8 mouse cellular contexts compared by ENCODE assay signal in the genomic region with DNA sequence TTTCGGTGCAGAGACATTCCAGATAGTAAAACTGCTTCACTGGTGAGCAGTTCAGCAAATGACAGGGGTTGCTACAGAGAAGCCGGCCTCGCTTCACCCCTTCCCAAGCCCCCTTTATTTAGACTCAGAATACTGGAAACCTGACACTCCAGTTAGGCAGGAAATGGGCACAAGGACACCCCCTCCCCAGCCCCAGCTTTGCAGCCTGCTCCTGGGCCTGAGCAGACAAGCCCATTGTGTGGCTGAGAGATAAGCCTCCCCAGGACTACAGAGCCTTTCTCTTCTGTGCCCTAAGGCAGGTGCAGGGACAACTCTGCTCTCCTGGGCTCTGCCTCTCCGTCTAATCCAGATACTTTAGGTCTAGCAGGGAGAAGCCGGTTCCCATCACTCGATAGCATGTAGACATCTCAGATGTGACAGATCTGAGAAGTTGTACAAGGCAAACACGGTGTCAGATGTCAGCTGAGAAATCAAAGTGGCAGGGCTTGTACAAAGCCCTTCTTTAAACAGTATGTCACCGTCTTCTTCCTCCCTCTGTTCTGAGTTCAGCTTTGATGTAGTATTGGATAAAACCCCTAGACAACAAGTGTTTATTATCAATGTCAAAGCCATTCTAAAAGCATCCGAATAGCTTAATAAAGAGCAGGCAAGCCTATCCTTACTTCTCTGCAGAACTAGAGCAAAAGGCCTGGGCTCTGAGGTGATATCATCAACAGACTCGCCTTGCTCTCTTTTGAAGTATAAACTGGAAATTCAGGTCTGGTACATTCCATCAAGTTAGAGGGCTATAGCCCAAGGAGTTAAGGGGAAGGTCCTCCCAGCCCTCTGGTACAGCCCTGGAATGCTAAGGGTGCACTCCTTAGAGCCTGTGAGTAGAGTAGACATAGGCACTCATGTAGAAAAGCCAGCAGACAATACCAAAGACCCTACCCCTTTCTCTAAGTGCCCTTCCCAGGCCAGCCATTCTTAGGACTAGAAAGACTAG. TPM values are rescaled to one million over a fixed set of nuclear protein-coding genes. Genes with fewer than 3 reads are reported as not detected.
DNase-seq lines count a peak whose midpoint lies in the region; ATAC-seq and TF ChIP-seq lines count a peak whose summit lies in the region.

No protein-coding gene starts in this region.

- peak overlapping the region; percentile 9; the same call in 1 of the 2 replicates for H3K4me2 ChIP-seq in kidney, embryonic 14.5 days (replicated peaks; ENCODE audit: low read depth, low read length)
- peak overlapping the region; percentile 17 for H3K4me2 ChIP-seq in embryonic facial prominence, embryonic 13.5 days
- no peak overlapping the region for H3K4me2 ChIP-seq in liver, embryonic 14.5 days (ENCODE audit: low read depth)
- no peak overlapping the region for H3K4me2 ChIP-seq in neural tube, embryonic 15.5 days

- H3K4me3 ChIP-seq in kidney, embryonic 14.5 days (ENCODE audit: low read length) = no peak overlapping the region
- no peak overlapping the region for H3K4me3 ChIP-seq in embryonic facial prominence, embryonic 13.5 days
- no peak overlapping the region for H3K4me3 ChIP-seq in liver, embryonic 14.5 days (ENCODE audit: insufficient read depth in 1 of 2, low read depth in 2 of 2, low read length in 2 of 2)
- H3K4me3 ChIP-seq in neural tube, embryonic 15.5 days (replicated peaks) = no peak overlapping the region

- H3K27me3 ChIP-seq in kidney, embryonic 14.5 days (ENCODE audit: control insufficient read depth, insufficient read depth, low read length) = no peaks in the 10 kb centered on the region
- no peaks in the 10 kb centered on the region for H3K27me3 ChIP-seq in embryonic facial prominence, embryonic 13.5 days
- no peaks in the 10 kb centered on the region for H3K27me3 ChIP-seq in liver, embryonic 14.5 days (ENCODE audit: control insufficient read depth, insufficient read depth, low read length)
- H3K27me3 ChIP-seq in neural tube, embryonic 15.5 days (replicated peaks) = no peaks in the 10 kb centered on the region

- H3K4me1 ChIP-seq in kidney, embryonic 14.5 days (ENCODE audit: control insufficient read depth, insufficient read depth, low read length) = peaks cover 37% of the 10 kb centered on the region
- peaks cover 56% of the 10 kb centered on the region for H3K4me1 ChIP-seq in embryonic facial prominence, embryonic 13.5 days
- peaks cover 7 to 21% of the 10 kb centered on the region in 2 experiments; a peak in 3 of 4 replicates for H3K4me1 ChIP-seq in liver, embryonic 14.5 days (replicated peaks; ENCODE audit: control insufficient read depth in 2 of 2, insufficient read depth in 2 of 2, low read length in 1 of 2)
- peaks cover 24% of the 10 kb centered on the region for H3K4me1 ChIP-seq in neural tube, embryonic 15.5 days

- H3K36me3 ChIP-seq in kidney, embryonic 14.5 days (ENCODE audit: control insufficient read depth, insufficient read depth, low read length) = peaks cover 17% of the 10 kb centered on the region; the same call in 1 of the 2 replicates
- peaks cover 35% of the 10 kb centered on the region for H3K36me3 ChIP-seq in embryonic facial prominence, embryonic 13.5 days
- no peaks in the 10 kb centered on the region for H3K36me3 ChIP-seq in liver, embryonic 14.5 days (replicated peaks; ENCODE audit: control insufficient read depth, insufficient read depth, low read depth)
- no peaks in the 10 kb centered on the region for H3K36me3 ChIP-seq in neural tube, embryonic 15.5 days

- TF ChIP-seq CTCF in liver, embryonic 14.5 days (IDR thresholded peaks at IDR 0.05; ENCODE audit: low read depth) = no peak

- WGBS in kidney, embryonic 14.5 days = 8% methylated on average over 10 of the region's 10 CpGs
- 5% methylated on average over 10 of the region's 10 CpGs for WGBS in embryonic facial prominence, embryonic 13.5 days
- WGBS in liver, embryonic 14.5 days (ENCODE audit: insufficient replicate concordance) = 16% methylated on average over 10 of the region's 10 CpGs
- WGBS in neural tube, embryonic 15.5 days = 19% methylated on average over 10 of the region's 10 CpGs

- DNase-seq in kidney, adult 18-20 months = no peak
- DNase-seq in liver, embryonic 14.5 days (ENCODE audit: low read depth in 3 of 3, low spot score in 3 of 3) = peak in 2 of 3 experiments; percentile 10 to 22
- DNase-seq in layer of hippocampus, postnatal 25 days (ENCODE audit: extremely low spot score in 1 of 2, low spot score in 1 of 2) = no peak
- no peak for DNase-seq in frontal cortex, postnatal 10 days (ENCODE audit: low spot score in 2 of 2)
- no peak for DNase-seq in cerebellum, postnatal 36 days

- peak overlapping the region; percentile 88 for H3K27ac ChIP-seq in kidney, embryonic 14.5 days (ENCODE audit: low read depth, low read length)
- peak overlapping the region; percentile 74 for H3K27ac ChIP-seq in embryonic facial prominence, embryonic 13.5 days
- no peak overlapping the region for H3K27ac ChIP-seq in liver, embryonic 14.5 days
- H3K27ac ChIP-seq in neural tube, embryonic 15.5 days (replicated peaks) = peak overlapping the region; percentile 64

- peak overlapping the region; percentile 18 for H3K9ac ChIP-seq in kidney, embryonic 14.5 days (ENCODE audit: low read depth, low read length)
- H3K9ac ChIP-seq in embryonic facial prominence, embryonic 13.5 days = 0 out of 2 replicates have a peak overlapping the region, but pooled peaks have one; percentile 1
- no peak overlapping the region for H3K9ac ChIP-seq in liver, embryonic 14.5 days (replicated peaks)
- H3K9ac ChIP-seq in neural tube, embryonic 15.5 days (replicated peaks) = no peak overlapping the region

- peak; percentile 44 for TF ChIP-seq EP300 in liver, embryonic 14.5 days (IDR thresholded peaks at IDR 0.05; ENCODE audit: low read depth)

- H3K9me3 ChIP-seq in kidney, embryonic 14.5 days (ENCODE audit: control insufficient read depth, low read length) = no peaks in the 10 kb centered on the region
- H3K9me3 ChIP-seq in embryonic facial prominence, embryonic 13.5 days = no peaks in the 10 kb centered on the region
- H3K9me3 ChIP-seq in liver, embryonic 14.5 days (ENCODE audit: control insufficient read depth, low read length) = no peaks in the 10 kb centered on the region
- no peaks in the 10 kb centered on the region for H3K9me3 ChIP-seq in neural tube, embryonic 15.5 days (replicated peaks)

- peak; percentile 80 for ATAC-seq in kidney, embryonic 14.5 days (ENCODE audit: low FRiP score, low TSS enrichment)
- peak; percentile 77; the same call in 1 of the 2 replicates for ATAC-seq in embryonic facial prominence, embryonic 13.5 days (ENCODE audit: insufficient number of reproducible peaks, insufficient read depth, low FRiP score, low TSS enrichment, low read depth)
- peak; percentile 83 for ATAC-seq in liver, embryonic 14.5 days (ENCODE audit: insufficient read depth)
- no peak for ATAC-seq in neural tube, embryonic 15.5 days (ENCODE audit: low FRiP score)

RNA-seq across cellular contexts. Expression of gene Kremen1, which starts 21.4 kb away (rescaled TPM):
- polyA plus RNA-seq in kidney, embryonic 14.5 days (2014; fragmentation: Nextera tagmentation; extraction: Ambion mirVana) = 7.8 and 17.2 TPM in 2 replicates
- 23.8 and 25.1 TPM in 2 replicates for polyA plus RNA-seq in embryonic facial prominence, embryonic 13.5 days (2015; fragmentation: Nextera tagmentation; extraction: Ambion mirVana)
- 0.95 and 1.0 TPM in 2 replicates for polyA plus RNA-seq in liver, embryonic 14.5 days (2012; rRNA removed)
- 0.47 and 0.77 TPM in 2 replicates for polyA plus RNA-seq in liver, embryonic 14.5 days (2014; fragmentation: Nextera tagmentation; extraction: Ambion mirVana)
- polyA plus RNA-seq in neural tube, embryonic 15.5 days (2015; fragmentation: Nextera tagmentation; extraction: Ambion mirVana) = 5.7 and 10.2 TPM in 2 replicates
- 10 to 100 TPM; 13.0 to 14.3 TPM for total RNA-seq in layer of hippocampus, postnatal 25 days (2021)

Comparison
In these comparisons a context has a peak if more than half of its experiments do, and no peak if none do; other contexts are left out.
1. H3K4me2 ChIP-seq: peak in kidney, embryonic 14.5 days (single experiment) and embryonic facial prominence, embryonic 13.5 days (single experiment); none in liver, embryonic 14.5 days (single experiment) and neural tube, embryonic 15.5 days (single experiment).
2. H3K9ac ChIP-seq: peak in kidney, embryonic 14.5 days (single experiment) and embryonic facial prominence, embryonic 13.5 days (single experiment); none in liver, embryonic 14.5 days (single experiment) and neural tube, embryonic 15.5 days (single experiment).
3. DNase-seq: peak in liver, embryonic 14.5 days (2 of 3); none in kidney, adult 18-20 months (single experiment), layer of hippocampus, postnatal 25 days (0 of 2), frontal cortex, postnatal 10 days (0 of 2) and cerebellum, postnatal 36 days (0 of 2).